Mouse (Mus musculus) myocyte (in vitro differentiated cells): ENCODE measurements around the gene Artn. TPM values are rescaled to one million over a fixed set of nuclear protein-coding genes. Genes with fewer than 3 reads are reported as not detected.

Experiments
- H3K27me3 ChIP-seq: one replicate; pipeline ENCODE4 v1.6.1; 2011; ENCODE audit not compliant: control insufficient read depth, insufficient read depth, insufficient read length
- H3K36me3 ChIP-seq: one replicate; pipeline ENCODE4 v1.6.1; 2011; ENCODE audit not compliant: control insufficient read depth, insufficient read depth
- H3K4me2 ChIP-seq: one replicate; pipeline ENCODE4 v1.6.1; 2011; ENCODE audit warnings: low read depth, control low read depth
- H3K4me3 ChIP-seq: one replicate; pipeline ENCODE4 v1.5.1; 2011; ENCODE audit warnings: mild to moderate bottlenecking, control low read depth, moderate library complexity
- H3K79me2 ChIP-seq: one replicate; pipeline ENCODE4 v1.6.1; 2011; ENCODE audit not compliant: control insufficient read depth, insufficient read depth
- H3ac ChIP-seq: one replicate; pipeline ENCODE4 v1.6.1; 2011; ENCODE audit not compliant: control insufficient read depth, insufficient read length
- CEBPB ChIP-seq: IDR thresholded peaks from 2 replicates; pipeline ENCODE4 v1.6.1; 2011; ENCODE audit warnings: mild to moderate bottlenecking, moderate library complexity; ENCODE audit not compliant: poor library complexity, insufficient read depth, severe bottlenecking
- E2F4 ChIP-seq: IDR thresholded peaks from one replicate; pipeline ENCODE4 v1.6.1; 2011; ENCODE audit warnings: mild to moderate bottlenecking, control low read depth, moderate library complexity; ENCODE audit not compliant: insufficient read depth
- MAX ChIP-seq: IDR thresholded peaks from one replicate; pipeline ENCODE4 v1.6.1; 2011; ENCODE audit warnings: low read depth, mild to moderate bottlenecking, control low read depth
- MYOD1 ChIP-seq, 3 experiments: IDR thresholded peaks; one replicate each; pipeline ENCODE4 v1.6.1; 2011; ENCODE audit warnings: control low read depth in 2 of 3, low read depth in 2 of 3, mild to moderate bottlenecking in 2 of 3, moderate library complexity in 1 of 3; ENCODE audit not compliant: insufficient read length in 2 of 3, control insufficient read depth in 1 of 3
- MYOG ChIP-seq, 3 experiments: IDR thresholded peaks; one replicate each; pipeline ENCODE4 v1.6.1; 2011; ENCODE audit warnings: control low read depth in 2 of 3, low read depth in 2 of 3, mild to moderate bottlenecking in 2 of 3; ENCODE audit not compliant: insufficient read length in 2 of 3, control insufficient read depth in 1 of 3, insufficient read depth in 1 of 3
- POLR2A ChIP-seq: IDR thresholded peaks from one replicate; pipeline ENCODE4 v1.6.1; 2011; ENCODE audit warnings: low read depth, mild to moderate bottlenecking, control low read depth, moderate library complexity; ENCODE audit not compliant: insufficient read length
- POLR2AphosphoS2 ChIP-seq: IDR thresholded peaks from one replicate; pipeline ENCODE4 v1.6.1; 2011; ENCODE audit warnings: low read depth, control low read depth; ENCODE audit not compliant: insufficient read length
- REST ChIP-seq: IDR thresholded peaks from one replicate; pipeline ENCODE4 v1.6.1; 2011; ENCODE audit warnings: mild to moderate bottlenecking, control low read depth, moderate library complexity; ENCODE audit not compliant: insufficient read depth, insufficient read length
- SRF ChIP-seq: IDR thresholded peaks from one replicate; pipeline ENCODE4 v1.6.1; 2011; ENCODE audit warnings: low read depth; ENCODE audit not compliant: control insufficient read depth, insufficient read length
- TCF12 ChIP-seq: IDR thresholded peaks from one replicate; pipeline ENCODE4 v1.6.1; 2011; ENCODE audit warnings: mild to moderate bottlenecking, control low read depth; ENCODE audit not compliant: poor library complexity, insufficient read depth, severe bottlenecking
- TCF3 ChIP-seq: IDR thresholded peaks from one replicate; pipeline ENCODE4 v1.6.1; 2011; ENCODE audit warnings: low read depth, control low read depth; ENCODE audit not compliant: insufficient read length
- USF1 ChIP-seq: IDR thresholded peaks from one replicate; pipeline ENCODE4 v1.6.1; 2011; ENCODE audit warnings: low read depth, mild to moderate bottlenecking, control low read depth, moderate library complexity
- polyA plus RNA-seq: library from polyadenylated mRNA; unstranded; fragments of >200 nt; fragmentation: generic; extraction: Trizol; gene quantifications from one replicate; pipeline ENCODE4 v1.2.1, GENCODE M21; 2012; ENCODE audit warnings: missing spikeins

Artn gene
- polyA plus RNA-seq, 1 experiment: 15.9 TPM

GRCm38 (mm10) chr4:117887920-117888319 lies 41.6 kb downstream of the Artn start:
- Histone ChIP-seq H3K79me2 (peaks cover 24% of the 10 kb centered on the region), H3K4me2 (peak overlapping the region; percentile 96), H3K36me3 (peaks cover 6% of the 10 kb centered on the region), H3K4me3 (peak overlapping the region; percentile 66), H3K27me3 (no peaks in the 10 kb centered on the region), H3ac (no peak overlapping the region)
- TF ChIP-seq CEBPB (no peak), MYOG (IDR thresholded peaks at IDR 0.05; ENCODE audit: control insufficient read depth in 1 of 3, insufficient read depth in 1 of 3, insufficient read length in 2 of 3, low read depth in 2 of 3) (no peak), MAX (no peak), E2F4 (no peak), POLR2A (no peak), TCF3 (no peak), SRF (no peak), POLR2AphosphoS2 (no peak), MYOD1 (IDR thresholded peaks at IDR 0.05; ENCODE audit: control insufficient read depth in 1 of 3, insufficient read length in 2 of 3, low read depth in 2 of 3) (no peak), TCF12 (no peak), REST (no peak), USF1 (no peak)

DNA sequence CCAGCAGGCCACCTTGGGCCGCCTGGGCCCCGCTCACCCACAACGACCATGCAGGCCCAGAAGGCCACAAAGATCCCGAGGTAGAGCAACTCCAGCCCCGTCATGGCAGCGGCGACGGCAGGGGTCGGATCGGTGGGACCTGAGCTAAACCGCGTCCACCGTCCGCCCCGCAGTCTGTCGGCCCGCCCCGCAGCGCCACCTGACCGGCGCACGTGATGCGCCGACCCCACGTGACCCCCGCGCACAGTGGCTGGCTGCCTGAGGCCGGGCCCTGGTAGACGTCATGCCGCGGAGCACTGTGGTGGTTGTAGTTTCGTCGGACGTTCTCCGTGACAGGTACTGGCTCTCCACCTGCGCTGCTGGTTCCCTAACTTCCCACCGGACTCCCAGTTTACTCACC lies 42.4 kb downstream of the Artn start, which contains the start of gene Atp6v0b:
Atp6v0b (minus strand) TSS at position 201 of the 400 bp plus-strand sequence.
- Histone ChIP-seq H3K4me3 (peak within 1 kb of the TSS; percentile 66), H3K4me2 (peak within 1 kb of the TSS; percentile 96), H3ac (peak within 1 kb of the TSS; percentile 60), H3K27me3 (no peaks in the 10 kb centered on the region), H3K36me3 (peaks cover 6% of the 10 kb centered on the region), H3K79me2 (peaks cover 24% of the 10 kb centered on the region)
- TF ChIP-seq USF1: peak; percentile 99
- TF ChIP-seq REST: no peak
- TF ChIP-seq POLR2A: peak; percentile 97
- TF ChIP-seq MYOG (IDR thresholded peaks at IDR 0.05; ENCODE audit: control insufficient read depth in 1 of 3, insufficient read depth in 1 of 3, insufficient read length in 2 of 3, low read depth in 2 of 3): peak in 2 of 3 experiments; percentile 65 to 71
- peak; percentile 17 for TF ChIP-seq SRF
- TF ChIP-seq MAX: no peak
- TF ChIP-seq POLR2AphosphoS2: peak; percentile 96
- peak; percentile 9 for TF ChIP-seq E2F4
- no peak for TF ChIP-seq TCF12
- TF ChIP-seq CEBPB: no peak
- peak; percentile 43 for TF ChIP-seq TCF3
- TF ChIP-seq MYOD1 (IDR thresholded peaks at IDR 0.05; ENCODE audit: control insufficient read depth in 1 of 3, insufficient read length in 2 of 3, low read depth in 2 of 3): peak in 2 of 3 experiments; percentile 32 to 77

DNA sequence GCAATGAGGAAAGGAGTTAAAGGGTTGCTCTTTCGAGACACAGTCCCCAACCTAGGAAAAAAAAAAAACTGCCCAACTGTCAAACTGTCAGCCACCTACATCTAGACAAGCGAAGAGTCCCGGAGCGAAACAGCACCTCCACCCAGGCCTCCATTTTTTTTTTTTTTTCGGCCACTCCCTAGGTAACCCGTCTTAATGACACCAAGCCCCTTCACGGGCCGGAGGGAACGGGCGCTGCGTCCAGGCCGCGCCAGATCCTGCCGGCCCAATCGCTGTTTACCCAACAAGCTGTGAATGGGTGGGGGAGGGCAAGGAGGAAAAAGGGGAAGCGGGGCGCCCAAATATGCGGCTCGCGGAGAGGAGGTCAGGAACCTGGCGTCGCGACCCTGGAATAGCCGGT lies 42.9 kb downstream of the Artn start:
- Histone ChIP-seq H3ac (peak overlapping the region; percentile 60), H3K4me2 (peak overlapping the region; percentile 85), H3K4me3 (peak overlapping the region; percentile 66), H3K27me3 (no peaks in the 10 kb centered on the region), H3K79me2 (peaks cover 24% of the 10 kb centered on the region), H3K36me3 (peaks cover 6% of the 10 kb centered on the region)
- no peak for TF ChIP-seq TCF3
- no peak for TF ChIP-seq MAX
- no peak for TF ChIP-seq MYOD1 (IDR thresholded peaks at IDR 0.05; ENCODE audit: control insufficient read depth in 1 of 3, insufficient read length in 2 of 3, low read depth in 2 of 3)
- no peak for TF ChIP-seq POLR2AphosphoS2
- TF ChIP-seq USF1: no peak
- no peak for TF ChIP-seq E2F4
- no peak for TF ChIP-seq CEBPB
- no peak for TF ChIP-seq MYOG (IDR thresholded peaks at IDR 0.05; ENCODE audit: control insufficient read depth in 1 of 3, insufficient read depth in 1 of 3, insufficient read length in 2 of 3, low read depth in 2 of 3)
- TF ChIP-seq SRF: no peak
- TF ChIP-seq TCF12: no peak
- TF ChIP-seq REST: no peak
- no peak for TF ChIP-seq POLR2A

DNA sequence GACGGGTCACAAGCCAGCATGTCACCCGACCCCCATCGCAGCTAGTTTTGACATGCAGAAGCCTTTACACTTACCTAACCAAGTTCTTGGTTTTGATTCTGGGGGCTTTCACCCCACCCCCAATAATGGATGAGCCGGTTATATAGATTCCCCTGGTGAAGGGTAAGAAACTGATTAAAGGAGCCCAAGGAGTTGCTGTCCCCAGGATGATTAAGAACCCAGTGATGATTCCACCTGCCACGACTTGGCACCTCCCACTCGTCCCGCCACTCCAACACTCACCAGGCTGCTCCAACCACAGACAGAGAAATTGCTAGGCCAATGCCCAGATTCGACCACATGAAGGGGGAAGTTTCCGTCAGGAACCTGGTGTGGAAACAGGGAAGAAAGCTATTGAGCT lies 43.6 kb downstream of the Artn start:
- H3K79me2 ChIP-seq: peaks cover 24% of the 10 kb centered on the region
- H3ac ChIP-seq: no peak overlapping the region
- H3K36me3 ChIP-seq: peaks cover 6% of the 10 kb centered on the region
- H3K27me3 ChIP-seq: no peaks in the 10 kb centered on the region
- peak in 1 of 3 experiments; percentile 34 for TF ChIP-seq MYOD1 (IDR thresholded peaks at IDR 0.05; ENCODE audit: control insufficient read depth in 1 of 3, insufficient read length in 2 of 3, low read depth in 2 of 3)
- TF ChIP-seq REST: no peak
- H3K4me3 ChIP-seq: peak overlapping the region; percentile 66
- H3K4me2 ChIP-seq: peak overlapping the region; percentile 85

DNA sequence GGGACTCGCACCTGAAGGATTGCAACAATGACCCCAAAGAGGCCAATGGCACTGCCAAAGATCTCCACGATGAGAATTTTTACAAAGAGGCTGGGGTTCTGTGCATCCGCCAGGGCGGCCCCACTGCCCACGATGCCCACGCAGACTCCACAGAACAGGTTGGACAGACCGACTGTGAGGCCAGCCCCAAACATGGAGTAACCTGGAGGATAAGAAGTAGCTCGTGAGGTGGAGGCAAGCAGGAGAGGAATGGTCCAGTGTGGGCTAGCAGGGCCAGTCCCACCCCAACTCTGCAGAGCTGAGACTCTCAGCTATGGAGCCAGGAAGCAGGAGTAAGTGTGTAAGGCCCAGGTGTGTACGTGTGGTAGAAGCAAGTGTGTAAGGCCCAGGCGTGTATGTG lies 44.5 kb downstream of the Artn start:
- TF ChIP-seq POLR2A: no peak
- no peaks in the 10 kb centered on the region for H3K27me3 ChIP-seq
- no peak overlapping the region for H3ac ChIP-seq
- H3K4me2 ChIP-seq: no peak overlapping the region
- H3K4me3 ChIP-seq: no peak overlapping the region
- peaks cover 24% of the 10 kb centered on the region for H3K79me2 ChIP-seq
- peaks cover 6% of the 10 kb centered on the region for H3K36me3 ChIP-seq
